Mouse (Mus musculus) thymus, postnatal 14 days (tissue): ENCODE data around the gene Muc3.
"Not testable (repeated sequence)": the region's sequence is repeated elsewhere in the genome, so short reads cannot be mapped to it uniquely, and the experiment has no call there.

Experiments used
- DNase-seq: peaks from one replicate; pipeline ENCODE4 v3.0.0; 2021

Muc3 gene

DNA sequence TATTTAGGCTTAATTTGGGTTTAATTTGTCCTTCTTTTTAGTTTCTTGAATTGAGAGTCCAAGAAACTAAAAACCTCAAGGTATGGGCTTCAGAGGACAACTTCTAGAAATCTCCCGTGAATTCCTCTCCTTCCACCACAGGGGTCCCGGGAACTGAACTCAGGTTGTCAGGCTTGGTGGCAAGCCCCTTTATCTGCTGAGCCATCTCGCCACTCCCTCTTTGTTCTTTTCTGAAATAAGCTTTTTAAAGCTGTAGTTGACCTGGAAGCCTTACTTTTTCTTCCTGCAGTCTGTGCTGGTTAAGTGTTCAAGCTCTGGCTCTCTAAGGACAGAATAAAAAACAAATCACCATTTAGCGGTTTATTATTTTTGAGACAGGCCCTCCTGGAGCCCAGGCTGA is 30.2 kb downstream of the Muc3 start:
- no peak for DNase-seq

DNA sequence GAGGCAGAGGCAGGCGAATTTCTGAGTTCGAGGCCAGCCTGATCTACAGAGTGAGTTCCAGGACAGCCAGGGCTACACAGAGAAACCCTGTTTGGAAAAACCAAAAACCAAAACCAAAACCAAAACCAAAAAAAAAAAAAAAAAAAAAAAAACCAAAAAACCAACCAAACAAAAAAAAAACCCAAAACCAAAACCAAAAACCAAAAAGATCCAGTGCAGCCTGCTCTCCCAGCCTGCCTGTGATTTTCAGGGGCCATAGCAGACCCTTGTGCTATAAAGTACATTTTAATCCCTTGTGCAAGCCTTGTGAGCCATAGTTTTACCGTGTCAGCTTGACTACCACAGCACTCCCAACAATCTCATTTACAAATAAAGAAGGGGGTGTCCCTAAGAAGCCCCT is 31.1 kb downstream of the Muc3 start:
- DNase-seq: not testable (repeated sequence)

DNA sequence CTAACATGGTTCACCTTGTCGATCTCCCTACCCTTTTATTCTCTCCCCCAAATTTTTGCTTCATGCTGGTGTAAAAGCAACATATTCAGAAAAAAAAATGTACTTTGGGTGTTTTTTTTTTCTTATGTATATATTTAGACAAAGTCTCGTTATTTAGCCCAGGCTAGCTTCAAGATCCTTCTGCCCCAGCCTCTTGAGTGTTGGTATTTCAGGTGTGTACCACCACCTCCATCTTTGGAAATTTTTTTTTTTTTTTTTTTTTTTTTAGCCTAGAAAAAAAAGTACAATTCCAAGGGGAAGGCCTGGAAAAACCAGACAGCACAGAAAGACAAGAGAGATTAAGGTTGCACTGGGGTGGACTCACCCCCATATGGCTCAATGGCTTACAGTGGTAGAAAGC is 32.1 kb downstream of the Muc3 start:
- DNase-seq: no peak

DNA sequence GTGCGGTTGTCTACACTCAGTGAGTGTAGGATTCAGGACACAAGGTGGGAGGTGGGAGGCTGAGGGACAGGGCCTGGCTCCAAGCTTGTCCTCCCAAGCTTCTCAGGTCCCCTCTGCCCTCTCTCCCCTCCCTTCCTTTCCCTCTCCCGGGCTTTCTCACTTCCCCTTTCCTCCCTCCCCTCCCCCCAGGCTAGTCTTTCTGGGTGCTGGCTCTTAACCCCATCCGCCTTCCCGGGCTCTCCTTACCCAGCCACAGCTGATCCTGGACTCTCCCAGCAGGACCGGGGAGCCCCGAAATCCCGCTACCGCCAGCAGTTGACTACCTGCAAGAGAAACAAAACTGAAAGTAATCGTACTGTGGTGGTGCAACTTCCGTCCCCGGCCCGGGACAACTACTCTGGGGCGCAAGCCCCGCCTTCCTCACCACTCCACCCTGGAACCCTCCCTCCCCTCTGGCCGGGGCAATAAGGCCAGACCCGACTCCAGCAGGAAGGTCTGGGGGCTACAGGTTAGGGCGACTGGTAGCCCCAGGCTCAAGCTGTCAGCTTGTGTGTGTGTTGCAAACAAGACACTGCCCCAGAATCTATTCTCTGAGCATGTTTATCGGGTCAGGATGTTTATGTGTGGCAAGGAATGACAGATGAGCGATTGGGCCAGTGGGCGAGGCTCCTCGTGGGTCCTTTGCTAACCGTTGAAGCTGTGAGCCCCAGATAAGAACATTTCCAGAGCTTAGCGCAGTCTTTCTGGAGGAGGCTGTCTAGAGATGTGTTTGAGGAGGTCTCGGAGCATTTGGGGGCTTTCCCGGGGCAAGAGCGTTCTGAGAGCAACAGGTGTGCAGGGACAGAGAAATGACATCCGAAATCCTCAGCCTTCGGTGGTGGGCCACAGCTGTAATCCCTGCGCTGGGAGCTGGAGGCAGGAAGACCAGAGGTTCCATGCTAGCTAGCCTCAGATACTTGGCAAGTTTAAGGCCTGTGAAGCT is 33.0 kb downstream of the Muc3 start, which contains the start of gene Trim56:
Trim56 (minus strand) TSS at position 344 of the 982 bp plus-strand sequence.
- peak; percentile 87 for DNase-seq

DNA sequence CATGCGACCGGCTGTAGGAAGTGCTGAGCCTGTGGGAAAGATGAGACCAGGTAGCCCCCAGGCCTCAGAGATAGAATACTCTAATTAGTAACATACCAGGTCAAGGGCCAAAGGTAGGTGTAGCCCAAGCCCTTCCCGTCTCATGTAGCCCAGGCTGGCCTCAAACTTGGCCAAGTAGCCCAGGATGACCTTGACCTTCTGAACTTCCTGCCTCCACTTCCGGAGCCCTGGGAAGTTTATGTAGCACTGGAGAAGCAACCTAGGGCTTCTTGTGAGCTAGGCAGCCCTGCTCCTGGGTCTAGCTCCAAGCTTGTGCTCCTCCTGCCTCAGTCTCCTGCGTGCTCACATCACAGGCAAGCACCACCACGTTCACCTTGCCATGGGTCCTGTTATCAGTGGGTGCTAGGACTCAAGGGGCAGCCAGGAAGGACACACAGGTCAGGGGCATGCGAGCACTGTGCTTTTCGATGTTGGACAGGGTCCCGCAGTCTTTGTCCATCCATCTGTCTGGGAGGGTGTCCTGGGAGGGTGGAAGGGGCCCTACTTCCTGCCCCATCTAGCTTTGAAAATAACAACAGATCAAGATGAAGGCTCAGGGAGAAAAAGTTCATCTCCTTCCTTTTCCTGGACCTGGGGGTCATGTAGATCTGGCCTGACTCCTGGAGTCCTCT is 34.1 kb downstream of the Muc3 start:
- DNase-seq: peak; percentile 19

DNA sequence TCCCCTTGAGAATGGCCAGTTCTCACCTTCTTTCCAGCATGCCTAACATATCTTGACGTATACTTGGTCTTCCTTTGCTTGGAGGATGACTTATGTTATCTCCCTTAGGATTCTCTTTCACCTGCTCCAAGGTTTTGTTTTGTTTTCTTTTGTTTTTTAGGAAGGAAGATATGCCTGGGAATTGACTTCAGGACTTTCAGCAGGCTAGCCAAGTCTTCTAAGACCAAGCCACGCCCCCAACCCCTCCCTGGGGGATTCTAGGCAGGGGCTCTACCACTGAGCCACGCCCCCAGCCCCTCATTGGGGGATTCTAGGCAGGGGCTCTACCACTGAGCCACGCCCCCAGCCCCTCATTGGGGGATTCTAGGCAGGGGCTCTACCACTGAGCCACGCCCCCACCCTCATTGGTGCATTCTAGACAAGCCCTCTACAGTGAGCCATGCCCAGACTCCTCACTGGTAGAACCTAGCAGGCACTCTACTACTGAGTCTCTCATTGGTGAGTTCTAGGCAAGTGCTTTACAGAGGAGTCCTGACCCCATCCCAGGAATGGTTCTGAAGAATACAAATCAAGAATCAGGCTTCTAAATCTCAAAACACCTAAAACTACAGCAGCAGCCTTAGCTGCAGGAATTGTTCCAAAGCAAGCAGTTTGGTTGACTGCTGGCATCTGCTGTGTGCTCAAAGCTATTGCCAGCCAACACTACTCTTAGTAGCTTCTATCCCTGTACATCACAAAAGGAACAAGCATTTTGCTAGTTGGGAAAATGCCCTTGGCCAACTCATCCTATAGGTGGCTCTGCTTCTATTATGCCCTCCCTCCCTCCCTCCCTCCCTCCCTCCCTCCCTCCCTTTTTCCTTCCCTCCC is 37.3 kb downstream of the Muc3 start:
- no peak for DNase-seq

DNA sequence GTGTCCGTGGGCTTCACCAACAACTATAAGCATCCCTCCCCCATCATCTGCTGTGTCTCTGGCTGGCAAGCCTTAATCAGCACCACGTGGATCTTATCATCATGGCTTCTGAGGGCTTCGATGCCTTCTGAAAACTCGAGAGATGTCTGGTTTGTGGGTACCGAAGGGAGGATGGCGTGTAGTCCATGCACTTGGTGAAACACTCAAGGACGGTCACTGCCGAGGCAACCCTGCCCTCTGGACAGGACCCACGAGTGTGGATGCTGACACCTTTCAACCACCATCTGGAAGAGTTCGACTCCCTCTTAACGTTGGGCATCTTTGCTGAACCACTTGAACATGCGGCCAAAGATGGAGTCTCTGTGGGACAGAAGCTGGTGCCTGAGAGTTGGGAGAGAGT is 38.3 kb downstream of the Muc3 start:
- no peak for DNase-seq

DNA sequence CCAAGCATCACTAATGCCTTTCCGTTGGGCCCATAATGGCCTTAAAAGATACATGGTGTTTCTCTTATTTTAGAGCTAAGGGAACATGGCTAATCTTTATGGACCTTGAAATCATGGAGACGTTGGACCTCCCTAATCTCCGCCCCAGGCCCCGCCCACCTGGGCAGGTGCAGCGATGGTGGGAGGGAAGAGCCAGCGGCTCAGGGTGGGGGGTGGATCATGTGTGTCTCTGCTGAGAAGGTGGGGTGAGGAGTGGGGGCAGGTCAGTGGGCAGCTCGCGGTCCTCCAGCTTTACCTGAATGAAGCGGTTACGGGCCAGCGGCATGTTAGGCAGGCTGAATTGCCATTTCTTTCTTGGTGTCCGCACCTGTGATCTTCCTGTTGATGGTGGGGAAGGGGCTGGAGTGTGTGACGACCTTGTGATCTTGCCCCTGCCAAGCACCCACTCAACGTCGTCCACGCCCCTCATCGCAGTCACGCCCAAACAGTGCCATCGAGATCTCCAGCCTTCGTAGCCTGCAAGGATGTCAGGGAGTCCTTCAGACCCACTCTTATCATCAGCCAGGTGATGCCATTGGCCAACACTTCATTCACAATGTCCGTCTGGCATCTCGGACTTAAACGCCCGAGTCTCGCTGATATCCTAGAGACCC is 39.1 kb downstream of the Muc3 start:
- no peak for DNase-seq

DNA sequence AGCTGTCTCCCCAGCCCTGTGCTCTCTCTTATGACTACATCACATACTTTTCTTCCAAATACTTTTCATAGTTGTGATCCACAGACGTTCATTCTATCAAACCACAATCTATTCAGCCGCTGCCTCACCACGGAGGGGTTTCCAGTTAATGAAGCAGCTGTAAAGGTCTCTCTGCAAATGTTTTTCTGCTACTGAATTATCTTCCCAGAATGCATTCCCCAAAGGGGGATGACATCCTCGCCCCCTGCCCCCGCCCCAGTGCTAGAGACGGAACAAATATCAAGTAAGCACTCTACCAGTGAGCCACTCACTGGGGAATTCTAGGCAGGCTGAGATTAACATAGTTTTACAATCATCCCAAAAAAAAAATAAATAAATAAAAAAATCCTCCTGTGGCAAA is 41.0 kb downstream of the Muc3 start:
- no peak for DNase-seq

DNA sequence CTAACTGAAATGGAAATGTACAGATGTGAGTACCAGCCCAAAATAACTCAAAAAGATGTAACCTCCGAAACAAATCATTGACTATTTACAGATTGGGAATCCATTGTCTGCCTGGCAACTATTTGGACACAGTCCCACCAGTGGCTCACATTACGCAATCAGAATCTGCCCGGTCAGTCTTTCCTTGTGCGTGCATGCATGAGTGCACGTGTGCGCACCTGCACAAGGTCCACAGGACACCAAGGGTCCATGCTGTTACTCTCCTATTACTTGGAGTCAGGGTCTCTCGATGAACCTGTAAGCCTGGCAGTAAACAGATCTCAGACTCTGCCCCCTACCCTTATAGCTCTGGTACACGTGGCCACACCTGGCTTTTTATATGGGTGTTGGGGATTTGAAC is 41.5 kb downstream of the Muc3 start:
- no peak for DNase-seq

DNA sequence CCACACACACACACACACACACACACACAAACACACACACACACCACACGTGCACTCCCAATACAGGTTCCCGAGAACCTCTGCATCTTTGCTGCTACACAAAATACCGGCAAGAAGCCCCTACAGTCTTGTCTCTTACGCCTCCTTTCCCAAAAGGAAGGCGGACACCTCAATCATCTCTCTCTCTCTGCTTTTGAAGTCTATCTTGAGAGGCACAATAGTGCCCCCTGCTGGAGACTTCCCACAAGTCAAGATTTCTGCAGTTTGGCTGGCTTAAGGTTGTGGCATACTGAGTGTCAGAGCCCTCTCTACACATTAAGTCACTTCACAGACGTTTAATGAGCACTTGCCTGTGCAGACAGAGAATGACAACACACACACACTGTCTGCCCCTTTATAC is 42.1 kb downstream of the Muc3 start:
- DNase-seq: peak; percentile 81

DNA sequence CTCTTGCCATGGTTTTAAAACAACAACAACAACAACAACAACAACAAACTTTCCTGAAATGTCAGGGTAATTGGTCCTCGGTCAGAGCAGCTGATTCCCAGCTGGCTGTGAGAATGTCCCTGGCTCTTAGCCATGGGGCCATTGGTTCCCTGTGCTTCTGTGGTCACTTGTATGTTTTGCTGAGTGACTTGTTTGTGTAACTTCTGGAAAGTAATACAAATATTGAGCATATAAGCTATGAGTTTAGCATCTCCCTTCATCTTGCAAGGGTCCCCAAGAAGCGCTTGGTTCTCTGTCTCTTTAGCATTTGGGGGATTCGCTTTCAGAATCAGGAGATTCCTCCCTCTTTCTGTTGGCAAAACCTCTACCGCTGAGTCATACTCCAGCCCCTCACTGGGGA is 42.7 kb downstream of the Muc3 start:
- DNase-seq: no peak

DNA sequence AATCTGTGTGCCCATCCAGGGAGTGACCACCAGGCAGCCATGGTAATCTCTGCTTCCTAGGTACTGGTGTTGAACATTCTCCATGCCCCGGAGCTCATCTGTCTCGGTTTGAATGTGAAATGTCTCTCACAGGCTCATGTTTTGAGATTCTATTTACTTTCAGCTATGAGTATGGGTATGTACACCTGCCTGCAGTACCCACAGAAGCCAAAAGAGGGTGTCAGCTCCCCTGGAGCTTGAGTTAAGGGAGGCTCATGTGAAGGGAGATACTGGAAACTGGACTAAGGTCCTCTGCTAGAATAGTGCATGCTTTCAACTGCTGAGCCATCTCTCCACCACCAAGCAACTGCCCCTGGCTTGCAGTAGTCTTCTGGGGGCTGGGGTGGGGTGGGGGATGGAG is 45.2 kb downstream of the Muc3 start:
- no peak for DNase-seq

DNA sequence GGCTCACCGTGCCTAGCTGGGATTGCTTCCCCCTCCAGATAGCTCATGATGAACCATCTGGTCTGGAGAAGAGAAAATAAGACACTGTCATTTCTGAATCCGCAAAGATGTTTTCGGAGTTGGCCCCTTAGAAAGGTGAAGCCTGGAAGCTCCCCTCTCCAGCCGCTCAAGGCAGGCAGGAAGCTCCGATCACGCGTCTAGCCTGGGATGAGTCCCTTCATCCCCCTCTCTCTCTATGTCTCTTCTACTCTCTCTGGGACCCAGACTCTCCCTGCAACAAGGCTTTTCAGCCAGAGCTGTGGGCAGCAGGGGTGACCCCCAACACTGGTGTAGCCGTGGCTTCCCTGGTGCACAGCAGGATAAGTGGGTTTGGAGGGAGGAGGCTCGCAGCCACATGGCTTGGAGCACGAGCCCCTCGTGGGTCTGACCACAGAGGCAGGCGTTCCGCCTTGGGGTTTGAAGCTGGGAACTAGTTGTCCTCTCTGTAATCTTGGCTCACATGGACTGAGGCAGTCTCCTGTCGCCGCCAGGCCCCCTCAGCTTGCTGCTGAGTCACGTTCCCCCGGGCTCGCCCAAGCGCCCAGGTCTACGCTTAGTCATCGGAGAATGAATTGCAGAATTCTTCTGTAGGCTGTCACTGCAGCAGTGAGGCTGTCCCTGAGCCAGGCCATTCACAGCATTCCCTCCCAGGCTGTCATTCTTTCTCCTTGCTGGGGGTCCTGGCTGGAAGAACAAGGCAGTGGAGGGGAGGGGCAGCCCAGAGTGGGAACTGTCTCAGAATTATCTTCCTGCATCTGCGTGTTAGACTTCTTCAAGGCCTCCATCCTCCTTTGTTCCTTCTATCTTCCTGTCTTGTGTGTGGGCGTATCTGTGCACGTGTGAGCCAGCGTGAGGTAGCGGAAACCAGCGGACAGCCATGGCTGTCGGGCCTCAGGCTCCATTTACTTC is 46.3 kb downstream of the Muc3 start:
- DNase-seq: peak; percentile 69

DNA sequence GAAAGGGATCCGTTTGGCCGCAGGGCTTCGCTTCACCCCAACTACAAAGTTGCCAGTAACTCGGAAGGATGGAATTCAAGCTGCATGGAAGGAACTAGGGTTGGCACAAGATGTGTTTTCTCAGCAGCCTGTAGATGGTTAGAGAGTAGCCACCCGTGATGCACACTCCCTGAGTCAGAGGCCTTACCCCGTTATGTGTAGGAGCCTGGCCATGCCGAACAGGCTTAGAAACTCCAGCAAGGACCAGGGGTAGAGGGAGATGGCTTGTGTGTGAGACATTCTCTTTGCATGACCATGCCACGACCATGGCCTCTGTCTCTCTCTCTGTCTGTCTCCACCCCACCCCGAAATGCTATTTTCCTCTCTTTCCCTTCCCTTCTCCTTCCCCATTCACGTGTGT is 47.0 kb downstream of the Muc3 start:
- DNase-seq: no peak

DNA sequence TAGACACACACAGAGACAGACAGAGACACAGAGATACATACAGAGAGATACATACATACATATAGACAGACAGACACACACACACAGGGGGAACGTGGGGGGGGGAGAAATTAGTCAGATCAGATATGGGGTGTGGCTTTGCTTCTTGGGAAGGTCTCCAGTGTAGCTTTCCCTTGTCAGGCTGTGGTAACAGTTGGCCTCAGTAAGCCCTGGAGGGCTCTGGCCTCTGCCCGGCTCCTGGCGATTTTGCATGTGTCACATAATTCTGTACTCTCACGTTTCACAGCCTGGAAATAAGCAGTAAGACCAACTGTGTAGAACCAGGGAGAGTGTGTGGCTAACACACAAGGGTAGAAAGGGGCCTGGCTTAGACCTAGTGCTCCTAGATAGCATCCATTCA is 48.5 kb downstream of the Muc3 start:
- no peak for DNase-seq

DNA sequence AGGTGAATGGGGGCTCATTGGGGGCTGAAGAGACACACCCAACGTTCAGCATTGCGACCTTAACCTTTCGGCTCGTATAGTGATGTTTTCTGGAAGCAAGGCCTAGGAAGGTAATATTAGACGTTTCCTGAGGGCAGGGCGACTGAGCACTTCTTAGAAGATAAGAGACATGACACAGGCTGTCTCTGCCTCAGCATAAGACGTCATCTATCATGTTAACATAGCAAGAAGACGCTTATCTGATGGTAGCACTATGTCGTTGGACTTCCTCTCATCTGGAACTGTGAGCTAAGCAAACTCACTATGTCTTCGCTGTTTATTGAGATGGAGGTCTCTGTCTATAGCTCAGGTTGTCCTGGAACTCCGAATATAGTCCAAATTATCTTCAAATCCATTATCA is 50.7 kb downstream of the Muc3 start:
- no peak for DNase-seq

DNA sequence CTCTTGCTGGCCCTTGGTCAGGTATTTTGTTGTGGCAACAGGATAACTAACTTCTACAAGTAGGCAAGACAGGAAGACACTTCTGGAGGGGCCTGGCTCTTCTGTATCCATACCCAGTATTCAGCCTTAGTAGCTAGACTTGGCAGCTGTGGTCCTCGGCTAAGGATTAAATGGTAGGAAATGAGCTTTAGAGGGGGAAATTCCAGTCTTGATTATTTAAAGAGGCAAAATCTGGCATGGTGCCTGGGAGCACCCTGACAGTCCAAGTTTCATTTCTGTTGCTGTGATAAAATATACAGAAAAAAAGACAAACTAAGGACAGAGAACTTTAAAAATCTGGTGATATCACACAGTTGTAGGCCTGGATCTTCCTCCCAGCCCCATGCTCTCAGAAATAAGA is 53.1 kb downstream of the Muc3 start:
- DNase-seq: no peak

DNA sequence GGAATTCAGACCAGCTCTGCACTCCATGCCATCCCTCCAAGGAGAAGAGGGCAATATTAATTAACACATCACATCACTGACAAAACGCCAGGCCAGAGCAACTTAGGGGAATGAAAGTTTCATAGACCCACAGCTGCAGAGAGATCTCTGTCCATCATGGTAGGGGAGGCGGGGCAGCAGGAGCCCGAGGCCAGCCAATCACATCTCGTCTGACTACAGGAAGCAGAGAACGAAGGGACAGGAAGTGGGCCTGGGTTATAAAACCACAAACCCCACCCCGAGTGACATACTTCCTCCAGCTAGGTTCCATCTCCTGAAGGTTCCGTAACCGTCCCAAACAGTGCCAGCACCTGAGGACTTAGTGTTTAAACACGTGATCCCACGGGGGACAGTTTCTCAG is 54.0 kb downstream of the Muc3 start:
- DNase-seq: no peak

DNA sequence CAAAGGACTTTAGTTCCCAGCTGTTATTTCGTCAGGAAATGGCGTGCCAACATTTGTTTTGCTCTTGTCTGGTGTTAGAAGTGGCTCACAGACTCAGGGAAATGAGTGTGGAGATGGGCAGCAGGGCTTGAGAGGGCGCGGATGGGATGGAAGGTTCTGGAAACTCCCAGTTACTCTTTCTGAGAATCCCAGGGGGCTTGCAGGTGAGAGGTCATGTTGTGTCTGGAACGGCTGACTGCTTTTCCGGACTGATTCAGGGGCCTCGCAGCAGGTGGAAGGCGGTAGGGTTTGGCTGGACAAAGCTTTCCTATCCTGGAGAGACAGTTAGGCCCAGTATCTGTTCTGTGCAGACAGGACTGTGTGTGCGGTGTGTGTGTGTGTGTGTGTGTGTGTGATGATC is 55.4 kb downstream of the Muc3 start:
- no peak for DNase-seq

DNA sequence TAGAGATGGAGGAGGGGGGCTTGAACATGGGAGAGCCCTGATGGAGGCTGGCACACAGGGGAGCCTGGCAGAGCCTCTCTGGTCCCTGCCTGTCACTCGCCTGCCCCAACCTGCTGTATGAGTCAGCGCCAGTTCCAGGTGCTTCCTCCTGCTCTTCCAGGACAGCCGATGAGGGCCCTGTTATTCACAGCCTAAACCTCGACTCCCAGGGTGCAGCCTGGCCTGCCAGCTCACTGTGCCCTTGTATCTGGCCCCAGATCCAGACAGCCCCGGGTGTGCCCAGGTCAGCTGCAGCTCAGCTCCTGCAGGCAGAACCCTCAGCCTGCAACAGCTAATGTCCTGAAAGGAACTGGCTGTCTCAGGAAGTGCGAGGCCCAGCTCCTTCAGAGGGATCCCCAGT is 57.6 kb downstream of the Muc3 start:
- DNase-seq: no peak

DNA sequence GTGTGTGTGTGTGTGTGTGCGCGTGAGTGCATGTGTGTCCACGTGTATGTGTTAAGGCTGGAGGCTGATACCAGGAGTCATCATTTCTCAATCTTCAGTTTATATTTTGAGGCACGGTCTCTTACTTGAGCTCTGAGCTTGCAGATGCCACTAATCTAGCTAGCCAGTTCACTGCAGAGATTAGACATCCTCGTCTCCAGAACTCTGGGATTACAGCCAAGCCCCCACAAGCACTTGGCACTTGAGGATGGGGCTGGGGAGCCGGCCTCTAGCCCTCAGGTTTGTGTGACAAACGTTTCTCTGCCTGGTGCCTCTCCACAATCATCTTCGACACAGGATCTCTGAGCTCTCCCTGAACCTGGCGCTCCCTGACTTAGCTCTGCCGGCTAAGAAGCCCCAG is 58.3 kb downstream of the Muc3 start:
- no peak for DNase-seq
